Mouse (Mus musculus): Measurements from ENCODE around the gene Rerg.

GRCm38 (mm10) chr6:137025461-137025860 lies 144.8 kb downstream of the Rerg start:
- TF ChIP-seq CTCF (IDR thresholded peaks at IDR 0.05; ENCODE audit: low read depth, low read length) (no peak), POLR2A (IDR thresholded peaks at IDR 0.05; ENCODE audit: borderline replicate concordance, low read depth, low read length) (no peak)

All from bone marrow macrophage, adult 2 months (primary cell).